Mouse (Mus musculus): ENCODE measurements at regions not wholly inside any gene's neighbourhood (a gene's known extent, or its start where the extent isn't known, plus 50 kb on each side); places are given as distances from the start of the nearest gene placed in this dataset.

GRCm38 (mm10) chr6:148653216-148653615, 178.1 kb downstream of the Ipo8 start:
- TF ChIP-seq CTCF (IDR thresholded peaks at IDR 0.05; ENCODE audit: low read depth): no peak
- TF ChIP-seq EP300 (optimal IDR thresholded peaks at IDR 0.05): no peak

All from stomach, postnatal 0 days (tissue).